10 mouse cellular contexts compared by ENCODE assay signal in genomic region chr2:31298814-31299213, GRCm38 (mm10). TPM values are rescaled to one million over a fixed set of nuclear protein-coding genes. Genes with fewer than 3 reads are reported as not detected.
DNase-seq lines count a peak whose midpoint lies in the region; ATAC-seq lines count a peak whose summit lies in the region.
"Had no signal": no experiment of that assay in that cellular context is flagged by ENCODE, and none has a peak within 500 bp of the region (broad histone marks: within the 10 kb centered on the region; RNA-seq: fewer than 3 reads in every experiment).

No protein-coding gene starts in this region.

- H3K27me3 ChIP-seq in liver, embryonic 11.5 days (replicated peaks; ENCODE audit: control insufficient read depth, insufficient read depth, low read length), result no peaks in the 10 kb centered on the region
- no peaks in the 10 kb centered on the region for H3K27me3 ChIP-seq in intestine, embryonic 15.5 days (replicated peaks)
- no peaks in the 10 kb centered on the region for H3K27me3 ChIP-seq in neural tube, embryonic 15.5 days (replicated peaks)

- WGBS in liver, embryonic 11.5 days, result 36% methylated on average over 4 of the region's 4 CpGs
- 52% methylated on average over 4 of the region's 4 CpGs for WGBS in intestine, embryonic 15.5 days
- WGBS in neural tube, embryonic 15.5 days, result 56% methylated on average over 4 of the region's 4 CpGs

- H3K4me2 ChIP-seq in liver, embryonic 11.5 days, result peak overlapping the region; percentile 57
- H3K4me2 ChIP-seq in intestine, embryonic 15.5 days (replicated peaks), result peak overlapping the region; percentile 56
- H3K4me2 ChIP-seq in neural tube, embryonic 15.5 days, result peak overlapping the region; percentile 64

- DNase-seq in adrenal gland, postnatal 36 days, result peak; percentile 36 to 53
- no peak for DNase-seq in adrenal gland, postnatal 4 days (ENCODE audit: low spot score in 2 of 2)
- DNase-seq in liver, embryonic 11.5 days (ENCODE audit: low spot score), result no peak
- DNase-seq in liver, result no peak
- DNase-seq in gastrocnemius, postnatal 36 days, result no peak
- no peak for DNase-seq in yolk sac, embryonic 10.5 days (ENCODE audit: low spot score)
- DNase-seq: spleen, adult 18-20 months had no signal

- intact Hi-C loops in gastrocnemius, postnatal 36 days (cut with DNase I), result loop anchor here (5.0 kb wide), 1 partner anchor 83 kb away; no protein-coding TSS in a partner anchor

- H3K27ac ChIP-seq in liver, embryonic 11.5 days (ENCODE audit: low read depth, low read length), result no peak overlapping the region
- no peak overlapping the region for H3K27ac ChIP-seq in intestine, embryonic 15.5 days
- no peak overlapping the region for H3K27ac ChIP-seq in neural tube, embryonic 15.5 days (replicated peaks)
- H3K27ac ChIP-seq: macrophage had no signal

- no peak overlapping the region for H3K9ac ChIP-seq in liver, embryonic 11.5 days (ENCODE audit: low read depth, low read length)
- no peak overlapping the region for H3K9ac ChIP-seq in intestine, embryonic 15.5 days
- no peak overlapping the region for H3K9ac ChIP-seq in neural tube, embryonic 15.5 days (replicated peaks)

- H3K36me3 ChIP-seq in liver, embryonic 11.5 days (ENCODE audit: control insufficient read depth, insufficient read depth, low read length), result no peaks in the 10 kb centered on the region
- H3K36me3 ChIP-seq in intestine, embryonic 15.5 days, result no peaks in the 10 kb centered on the region
- peaks cover 4% of the 10 kb centered on the region for H3K36me3 ChIP-seq in neural tube, embryonic 15.5 days

- ATAC-seq in liver, embryonic 11.5 days (replicated peaks; ENCODE audit: low FRiP score), result no peak
- no peak for ATAC-seq in intestine, embryonic 15.5 days
- no peak for ATAC-seq in neural tube, embryonic 15.5 days (ENCODE audit: low FRiP score)

- no peak overlapping the region for H3K4me3 ChIP-seq in liver, embryonic 11.5 days (ENCODE audit: low read depth, low read length)
- H3K4me3 ChIP-seq in intestine, embryonic 15.5 days (replicated peaks), result no peak overlapping the region
- no peak overlapping the region for H3K4me3 ChIP-seq in neural tube, embryonic 15.5 days (replicated peaks)

- no peaks in the 10 kb centered on the region for H3K4me1 ChIP-seq in liver, embryonic 11.5 days (replicated peaks; ENCODE audit: control insufficient read depth, insufficient read depth, low read length)
- peaks cover 13% of the 10 kb centered on the region for H3K4me1 ChIP-seq in intestine, embryonic 15.5 days (replicated peaks)
- peaks cover 17% of the 10 kb centered on the region; the same call in 1 of the 2 replicates for H3K4me1 ChIP-seq in neural tube, embryonic 15.5 days

- H3K9me3 ChIP-seq in liver, embryonic 11.5 days (ENCODE audit: control insufficient read depth, low read length), result no peaks in the 10 kb centered on the region
- no peaks in the 10 kb centered on the region for H3K9me3 ChIP-seq in intestine, embryonic 15.5 days
- no peaks in the 10 kb centered on the region for H3K9me3 ChIP-seq in neural tube, embryonic 15.5 days (replicated peaks)

RNA-seq across cellular contexts. Expression of gene Hmcn2, which starts 15.4 kb away (rescaled TPM):
- 1 to 10 TPM; 1.7 to 1.9 TPM for total RNA-seq in adrenal gland, postnatal 36 days (2021)
- 1 to 10 TPM; 2.7 TPM for total RNA-seq in adrenal gland, postnatal 4 days (2021)
- polyA plus RNA-seq in liver, embryonic 11.5 days (2014; fragmentation: Nextera tagmentation; extraction: Ambion mirVana), result 0.10 and 0.38 TPM in 2 replicates
- 3.3 and 4.2 TPM in 2 replicates for polyA plus RNA-seq in intestine, embryonic 15.5 days (2015; fragmentation: Nextera tagmentation; extraction: Ambion mirVana)
- 0.44 and 0.51 TPM in 2 replicates for polyA plus RNA-seq in neural tube, embryonic 15.5 days (2015; fragmentation: Nextera tagmentation; extraction: Ambion mirVana)
- 10 to 100 TPM; 28.6 to 30.1 TPM for total RNA-seq in gastrocnemius, postnatal 36 days (2021)
- polyA plus RNA-seq: macrophage had no signal

RNA-seq across cellular contexts. Expression of gene Ncs1, which starts 53.2 kb away (rescaled TPM):
- 1 to 10 TPM; 3.9 to 7.8 TPM for total RNA-seq in adrenal gland, postnatal 36 days (2021)
- total RNA-seq in adrenal gland, postnatal 4 days (2021), result 10 to 100 TPM in 1 of 2 experiments, 1 to 10 TPM in 1; 8.0 to 15.4 TPM
- polyA plus RNA-seq in liver, embryonic 11.5 days (2014; fragmentation: Nextera tagmentation; extraction: Ambion mirVana), result 8.5 and 11.3 TPM in 2 replicates
- polyA plus RNA-seq in intestine, embryonic 15.5 days (2015; fragmentation: Nextera tagmentation; extraction: Ambion mirVana), result 23.9 and 25.0 TPM in 2 replicates
- polyA plus RNA-seq in neural tube, embryonic 15.5 days (2015; fragmentation: Nextera tagmentation; extraction: Ambion mirVana), result 145 and 179 TPM in 2 replicates
- total RNA-seq in gastrocnemius, postnatal 36 days (2021), result 1 to 10 TPM; 4.0 to 4.9 TPM

Comparison
In these comparisons a context has a peak if more than half of its experiments do, and no peak if none do; other contexts are left out.
1. DNase-seq: peak in adrenal gland, postnatal 36 days (2 of 2); none in adrenal gland, postnatal 4 days (0 of 2), liver, embryonic 11.5 days (single experiment), liver (single experiment), gastrocnemius, postnatal 36 days (0 of 2) and yolk sac, embryonic 10.5 days (single experiment).
2. RNA of gene Hmcn2, which starts 15.4 kb away (total RNA-seq): 28.6 to 30.1 TPM in gastrocnemius, postnatal 36 days; 2.7 TPM in adrenal gland, postnatal 4 days and 1.7 to 1.9 TPM in adrenal gland, postnatal 36 days; every median in the first group is over 4 times any median in the second.
3. Peak in every context shown above with its lines, with median percentiles within 50 percentile points of each other: H3K4me2 ChIP-seq.